Mouse (Mus musculus): ENCODE measurements at regions not wholly inside any gene's neighbourhood (a gene's known extent, or its start where the extent isn't known, plus 50 kb on each side); places are given as distances from the start of the nearest gene placed in this dataset.
"Not testable (repeated sequence)": the region's sequence is repeated elsewhere in the genome, so short reads cannot be mapped to it uniquely, and the experiment has no call there.

DNA sequence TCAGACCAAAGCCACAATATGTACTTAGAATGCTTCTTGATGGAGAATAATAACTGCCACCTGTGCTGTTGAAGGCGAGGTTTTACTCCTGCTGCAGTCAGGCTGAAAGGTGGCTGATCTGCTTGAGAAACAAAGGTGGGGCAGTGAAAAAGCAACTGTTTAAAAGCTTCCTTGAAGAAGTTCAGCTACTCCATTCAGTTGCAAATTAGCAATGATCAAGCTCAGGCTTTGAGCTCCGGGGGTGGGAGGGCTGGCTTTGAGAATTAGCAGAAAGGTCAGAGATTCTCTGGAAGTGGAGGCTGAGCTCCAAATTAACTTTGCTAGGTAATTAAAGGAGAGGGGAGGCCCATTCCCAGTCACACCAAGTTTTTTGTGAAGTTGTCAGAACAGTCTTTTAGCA is 90.2 kb upstream of the Tns3 start:
- not testable (repeated sequence) for H3K4me1 ChIP-seq (ENCODE audit: control insufficient read depth, insufficient read depth, low read length); ATAC-seq; H3K4me2 ChIP-seq (ENCODE audit: low read depth, low read length); H3K27me3 ChIP-seq (replicated peaks; ENCODE audit: control insufficient read depth, insufficient read depth, low read length); H3K4me3 ChIP-seq (ENCODE audit: low read length); H3K27ac ChIP-seq (ENCODE audit: low read length); H3K9ac ChIP-seq (ENCODE audit: low read depth, low read length); H3K36me3 ChIP-seq (ENCODE audit: control insufficient read depth, insufficient read depth, low read length); H3K9me3 ChIP-seq (ENCODE audit: control insufficient read depth, low read length)
- 60% methylated on average over 2 of the region's 2 CpGs for WGBS

DNA sequence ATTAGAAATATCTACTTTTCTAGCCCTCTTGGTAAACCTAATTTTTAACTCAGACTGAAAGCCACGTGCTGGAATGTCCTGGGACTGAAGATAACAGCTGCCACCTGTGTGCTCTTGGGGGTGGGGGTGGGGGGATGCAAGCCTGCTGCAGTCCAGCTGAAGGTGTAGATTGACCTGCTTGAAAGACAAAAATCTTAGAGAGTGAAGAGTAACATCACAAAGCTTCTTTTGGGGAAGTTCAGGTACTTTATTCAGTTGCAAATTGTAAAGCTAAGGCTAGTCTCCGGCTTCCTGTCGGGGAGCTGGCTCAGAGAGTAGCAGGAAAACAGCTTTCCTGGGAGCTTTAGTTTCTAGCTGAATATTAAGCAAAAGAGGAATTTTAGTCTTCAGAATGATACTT is 71.4 kb upstream of the Tns3 start:
- H3K27ac ChIP-seq (ENCODE audit: low read length); H3K27me3 ChIP-seq (replicated peaks; ENCODE audit: control insufficient read depth, insufficient read depth, low read length); H3K4me2 ChIP-seq (ENCODE audit: low read depth, low read length); H3K9me3 ChIP-seq (ENCODE audit: control insufficient read depth, low read length); H3K4me1 ChIP-seq (ENCODE audit: control insufficient read depth, insufficient read depth, low read length); H3K9ac ChIP-seq (ENCODE audit: low read depth, low read length); H3K4me3 ChIP-seq (ENCODE audit: low read length); H3K36me3 ChIP-seq (ENCODE audit: control insufficient read depth, insufficient read depth, low read length); ATAC-seq: not testable (repeated sequence)
- 75% methylated on average over 3 of the region's 3 CpGs for WGBS

DNA sequence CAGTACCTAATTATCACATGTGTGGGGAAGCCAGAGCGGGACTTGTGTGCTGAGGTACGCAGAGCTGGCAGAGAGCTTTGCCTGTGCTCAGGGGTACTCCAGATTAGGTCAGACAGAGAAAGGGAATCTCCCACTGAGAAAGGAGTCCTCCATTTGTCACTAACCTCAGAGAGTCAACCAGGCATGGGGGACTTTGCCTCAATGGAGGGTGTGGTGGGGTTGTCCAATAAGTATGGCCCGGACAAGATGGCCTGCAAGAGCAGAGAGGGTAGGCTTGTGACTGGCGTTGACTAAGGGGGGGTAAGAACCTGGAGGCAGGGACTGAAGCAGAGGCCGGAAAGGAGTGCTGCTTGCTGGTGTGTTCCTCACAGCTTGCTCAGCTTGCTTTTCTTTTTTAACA is 62.7 kb upstream of the Tns3 start:
- no peak overlapping the region for H3K4me3 ChIP-seq (ENCODE audit: low read length)
- no peak for ATAC-seq
- no peak overlapping the region for H3K4me2 ChIP-seq (ENCODE audit: low read depth, low read length)

DNA sequence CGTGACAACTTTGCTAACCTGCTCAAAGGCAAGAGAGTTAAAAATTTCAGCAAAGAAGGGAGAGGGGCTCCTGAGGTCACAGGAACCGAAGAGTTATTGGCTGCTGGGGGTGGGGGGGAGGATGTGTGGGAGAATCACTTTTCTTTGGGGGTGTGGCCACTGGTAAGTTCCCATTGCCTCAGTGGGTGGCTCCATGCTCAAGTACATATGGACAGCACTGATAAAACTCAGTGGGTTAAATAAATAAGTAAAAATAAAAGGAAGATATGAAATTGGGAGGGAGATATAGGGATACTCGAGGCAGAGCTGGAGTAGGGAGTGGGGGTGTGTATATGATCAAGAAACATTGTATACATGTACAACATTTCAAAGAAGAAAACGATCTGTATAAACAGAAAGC is 61.2 kb upstream of the Tns3 start:
- no peaks in the 10 kb centered on the region for H3K4me1 ChIP-seq (ENCODE audit: control insufficient read depth, insufficient read depth, low read length)
- H3K36me3 ChIP-seq (ENCODE audit: control insufficient read depth, insufficient read depth, low read length), result no peaks in the 10 kb centered on the region
- H3K4me2 ChIP-seq (ENCODE audit: low read depth, low read length), result no peak overlapping the region
- ATAC-seq, result no peak
- H3K27me3 ChIP-seq (replicated peaks; ENCODE audit: control insufficient read depth, insufficient read depth, low read length), result no peaks in the 10 kb centered on the region
- no peak overlapping the region for H3K4me3 ChIP-seq (ENCODE audit: low read length)
- WGBS, result 61% methylated on average over 4 of the region's 4 CpGs
- H3K27ac ChIP-seq (ENCODE audit: low read length), result no peak overlapping the region
- no peak overlapping the region for H3K9ac ChIP-seq (ENCODE audit: low read depth, low read length)
- no peaks in the 10 kb centered on the region for H3K9me3 ChIP-seq (ENCODE audit: control insufficient read depth, low read length)

More for the DNA sequence above, 62.7 kb upstream of the Tns3 start:
- no peaks in the 10 kb centered on the region for H3K4me1 ChIP-seq (ENCODE audit: control insufficient read depth, insufficient read depth, low read length)
- H3K9ac ChIP-seq (ENCODE audit: low read depth, low read length), result no peak overlapping the region
- no peaks in the 10 kb centered on the region for H3K36me3 ChIP-seq (ENCODE audit: control insufficient read depth, insufficient read depth, low read length)
- WGBS, result 90% methylated on average over 5 of the region's 5 CpGs
- H3K27me3 ChIP-seq (replicated peaks; ENCODE audit: control insufficient read depth, insufficient read depth, low read length), result no peaks in the 10 kb centered on the region
- H3K9me3 ChIP-seq (ENCODE audit: control insufficient read depth, low read length), result no peaks in the 10 kb centered on the region
- H3K27ac ChIP-seq (ENCODE audit: low read length), result no peak overlapping the region

DNA sequence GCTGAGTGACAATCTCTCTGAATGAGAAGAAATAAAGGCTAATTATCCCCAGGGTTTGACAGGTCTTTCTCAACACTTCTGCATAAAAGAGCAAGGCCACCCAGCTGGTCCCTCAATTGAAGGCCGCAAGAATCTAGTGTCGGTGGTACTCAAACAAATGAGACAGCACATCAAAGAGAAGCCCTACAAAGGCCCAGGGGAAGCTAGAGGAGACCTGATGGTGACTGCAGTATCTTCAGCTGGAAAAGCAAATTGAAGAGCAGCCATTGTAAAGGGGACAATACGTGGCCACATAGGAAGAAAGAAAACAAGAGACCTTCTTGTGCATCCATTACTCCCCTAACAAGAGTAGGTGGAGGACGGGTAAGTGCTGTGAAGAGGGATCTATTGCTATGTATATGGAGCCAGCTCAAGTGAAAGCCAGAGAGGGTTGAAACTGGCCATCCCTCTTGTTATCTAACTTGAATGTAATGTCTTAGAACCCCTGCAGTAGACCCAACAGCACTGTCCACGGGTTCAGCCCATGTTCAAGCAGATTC is 58.8 kb upstream of the Tns3 start:
- no peaks in the 10 kb centered on the region for H3K4me1 ChIP-seq (ENCODE audit: control insufficient read depth, insufficient read depth, low read length)
- no peak overlapping the region for H3K9ac ChIP-seq (ENCODE audit: low read depth, low read length)
- H3K27ac ChIP-seq (ENCODE audit: low read length), result no peak overlapping the region
- H3K4me2 ChIP-seq (ENCODE audit: low read depth, low read length), result no peak overlapping the region
- H3K27me3 ChIP-seq (replicated peaks; ENCODE audit: control insufficient read depth, insufficient read depth, low read length), result no peaks in the 10 kb centered on the region
- H3K36me3 ChIP-seq (ENCODE audit: control insufficient read depth, insufficient read depth, low read length), result no peaks in the 10 kb centered on the region
- ATAC-seq, result no peak
- no peak overlapping the region for H3K4me3 ChIP-seq (ENCODE audit: low read length)
- WGBS, result 34% methylated on average over 5 of the region's 5 CpGs
- H3K9me3 ChIP-seq (ENCODE audit: control insufficient read depth, low read length), result no peaks in the 10 kb centered on the region

DNA sequence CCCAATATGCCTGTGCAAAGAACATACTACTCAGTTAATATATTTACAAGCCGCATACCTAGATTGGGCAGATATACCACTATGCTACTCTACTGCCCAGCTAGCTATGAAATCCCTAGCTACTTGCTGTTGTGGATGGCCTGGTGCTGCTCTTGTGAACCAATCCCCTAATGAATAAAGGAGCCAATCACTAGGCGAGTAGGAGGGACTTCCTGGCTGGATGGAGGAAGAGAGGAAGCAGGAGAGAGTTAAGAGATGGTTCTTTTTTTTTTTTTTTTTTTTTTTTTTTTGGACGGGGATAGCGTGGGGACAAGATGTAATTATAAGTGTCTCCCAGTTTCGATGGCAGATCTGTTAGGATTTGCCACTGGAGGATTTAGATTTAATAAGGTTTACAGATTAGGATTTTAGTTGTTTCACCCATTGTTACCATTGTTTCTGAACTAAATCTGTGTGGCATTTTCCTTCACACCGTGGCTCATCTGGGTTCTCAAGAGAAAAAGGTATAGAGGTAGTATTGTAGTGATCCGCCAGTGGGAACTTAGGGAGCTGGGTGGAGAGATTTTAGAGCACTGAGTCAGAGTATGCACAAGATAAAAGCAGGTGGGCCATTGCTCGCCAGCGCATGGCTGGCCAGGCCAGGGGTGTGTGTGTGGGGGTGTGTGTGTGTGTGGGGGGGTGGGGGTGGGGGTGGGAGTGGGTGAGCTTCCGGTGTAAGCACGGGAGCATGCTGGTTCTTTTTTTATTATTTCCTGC is 55.1 kb upstream of the Tns3 start:
- WGBS, result 81% methylated on average over 11 of the region's 11 CpGs
- H3K9ac ChIP-seq (ENCODE audit: low read depth, low read length), result no peak overlapping the region
- H3K27me3 ChIP-seq (replicated peaks; ENCODE audit: control insufficient read depth, insufficient read depth, low read length), result no peaks in the 10 kb centered on the region
- H3K4me3 ChIP-seq (ENCODE audit: low read length), result no peak overlapping the region
- ATAC-seq, result no peak
- H3K4me2 ChIP-seq (ENCODE audit: low read depth, low read length), result no peak overlapping the region
- no peaks in the 10 kb centered on the region for H3K9me3 ChIP-seq (ENCODE audit: control insufficient read depth, low read length)
- H3K27ac ChIP-seq (ENCODE audit: low read length), result no peak overlapping the region
- H3K4me1 ChIP-seq (ENCODE audit: control insufficient read depth, insufficient read depth, low read length), result no peaks in the 10 kb centered on the region; the same call in 1 of the 2 replicates
- H3K36me3 ChIP-seq (ENCODE audit: control insufficient read depth, insufficient read depth, low read length), result no peaks in the 10 kb centered on the region

DNA sequence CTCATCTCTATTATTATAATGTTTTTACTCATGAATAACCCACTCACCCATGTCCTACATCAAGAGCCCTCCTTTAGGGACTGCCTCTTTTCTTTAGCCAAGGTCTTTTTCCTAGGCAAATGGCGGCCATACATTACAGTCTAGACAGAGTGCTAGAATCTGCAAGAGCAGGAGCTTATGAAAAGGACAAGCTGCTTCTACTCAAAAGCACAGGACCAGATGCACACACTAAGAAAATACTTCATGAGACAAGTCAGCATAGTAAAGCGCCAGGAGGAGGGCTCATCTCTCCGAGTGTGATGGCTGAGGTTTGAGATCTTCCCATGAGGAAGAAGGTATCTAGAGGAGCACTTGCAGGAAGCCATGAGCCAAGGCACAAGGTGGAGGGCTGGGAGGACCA is 53.4 kb upstream of the Tns3 start:
- WGBS, result 77% methylated on average over 3 of the region's 3 CpGs
- H3K4me1 ChIP-seq (ENCODE audit: control insufficient read depth, insufficient read depth, low read length), result no peaks in the 10 kb centered on the region; the same call in 1 of the 2 replicates
- no peak overlapping the region for H3K27ac ChIP-seq (ENCODE audit: low read length)
- no peaks in the 10 kb centered on the region for H3K27me3 ChIP-seq (replicated peaks; ENCODE audit: control insufficient read depth, insufficient read depth, low read length)
- no peak overlapping the region for H3K4me3 ChIP-seq (ENCODE audit: low read length)
- no peak overlapping the region for H3K4me2 ChIP-seq (ENCODE audit: low read depth, low read length)
- H3K9ac ChIP-seq (ENCODE audit: low read depth, low read length), result no peak overlapping the region
- no peaks in the 10 kb centered on the region for H3K36me3 ChIP-seq (ENCODE audit: control insufficient read depth, insufficient read depth, low read length)
- no peaks in the 10 kb centered on the region for H3K9me3 ChIP-seq (ENCODE audit: control insufficient read depth, low read length)
- ATAC-seq, result no peak

DNA sequence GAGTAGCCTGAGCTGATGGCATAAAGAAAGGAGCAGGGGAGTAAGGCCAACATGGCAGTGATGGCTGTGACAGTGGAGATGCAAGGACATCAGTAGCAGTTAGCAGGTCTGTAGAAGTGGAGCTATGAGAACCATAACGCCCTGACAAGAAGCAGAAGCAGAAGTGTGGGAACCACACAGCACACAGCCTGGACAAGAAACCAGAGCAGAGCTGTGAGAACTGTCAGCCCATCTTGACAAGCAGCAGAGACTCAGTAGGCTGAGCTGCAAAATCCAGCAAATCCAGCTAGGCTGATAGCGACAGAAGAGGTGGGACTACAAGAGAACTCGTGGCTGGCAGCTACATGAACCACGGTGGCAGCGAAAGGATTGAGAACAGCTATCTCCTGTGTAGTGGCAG is 52.5 kb upstream of the Tns3 start:
- 40% methylated on average over 5 of the region's 5 CpGs for WGBS
- Histone ChIP-seq H3K4me2 (ENCODE audit: low read depth, low read length) (no peak overlapping the region), H3K9me3 (ENCODE audit: control insufficient read depth, low read length) (no peaks in the 10 kb centered on the region), H3K27ac (ENCODE audit: low read length) (no peak overlapping the region), H3K4me1 (ENCODE audit: control insufficient read depth, insufficient read depth, low read length) (no peaks in the 10 kb centered on the region; the same call in 1 of the 2 replicates), H3K36me3 (ENCODE audit: control insufficient read depth, insufficient read depth, low read length) (no peaks in the 10 kb centered on the region), H3K4me3 (ENCODE audit: low read length) (no peak overlapping the region), H3K27me3 (replicated peaks; ENCODE audit: control insufficient read depth, insufficient read depth, low read length) (no peaks in the 10 kb centered on the region), H3K9ac (ENCODE audit: low read depth, low read length) (no peak overlapping the region)
- no peak for ATAC-seq

DNA sequence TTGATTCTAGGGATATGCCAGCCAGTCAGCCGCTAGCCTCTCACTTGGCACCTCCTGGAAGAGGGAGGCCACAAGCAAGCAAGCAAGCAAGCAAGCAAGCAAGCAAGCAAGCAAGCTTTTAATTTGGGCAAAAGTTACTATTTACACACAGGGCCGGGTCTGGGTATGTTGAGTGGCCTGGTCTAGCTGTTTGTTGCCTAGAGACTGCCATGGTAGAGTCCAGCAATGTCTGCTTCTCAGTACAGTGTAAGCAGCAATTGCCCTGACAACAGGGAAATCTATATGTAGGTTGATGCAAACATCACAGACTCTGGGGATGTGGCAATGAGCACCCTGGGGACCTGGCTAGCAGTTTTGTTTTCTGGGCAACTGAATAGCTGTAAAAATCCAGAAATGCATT is 51.4 kb upstream of the Tns3 start:
- 60% methylated on average over 2 of the region's 2 CpGs for WGBS
- no peak for ATAC-seq
- Histone ChIP-seq H3K4me3 (ENCODE audit: low read length) (no peak overlapping the region), H3K4me2 (ENCODE audit: low read depth, low read length) (no peak overlapping the region), H3K9me3 (ENCODE audit: control insufficient read depth, low read length) (no peaks in the 10 kb centered on the region), H3K27me3 (replicated peaks; ENCODE audit: control insufficient read depth, insufficient read depth, low read length) (no peaks in the 10 kb centered on the region), H3K36me3 (ENCODE audit: control insufficient read depth, insufficient read depth, low read length) (no peaks in the 10 kb centered on the region), H3K9ac (ENCODE audit: low read depth, low read length) (no peak overlapping the region), H3K4me1 (ENCODE audit: control insufficient read depth, insufficient read depth, low read length) (no peaks in the 10 kb centered on the region; the same call in 1 of the 2 replicates), H3K27ac (ENCODE audit: low read length) (no peak overlapping the region)
